Mouse (Mus musculus): ENCODE measurements around the gene Lrrc10. TPM values are rescaled to one million over a fixed set of nuclear protein-coding genes. Genes with fewer than 3 reads are reported as not detected.
"Not testable (repeated sequence)": the region's sequence is repeated elsewhere in the genome, so short reads cannot be mapped to it uniquely, and the experiment has no call there.

Lrrc10 gene
- total RNA-seq (2021) (not detected), polyA plus RNA-seq (2012; rRNA removed) (not detected in 2 replicates)
- long read RNA-seq: 0 reads

DNA sequence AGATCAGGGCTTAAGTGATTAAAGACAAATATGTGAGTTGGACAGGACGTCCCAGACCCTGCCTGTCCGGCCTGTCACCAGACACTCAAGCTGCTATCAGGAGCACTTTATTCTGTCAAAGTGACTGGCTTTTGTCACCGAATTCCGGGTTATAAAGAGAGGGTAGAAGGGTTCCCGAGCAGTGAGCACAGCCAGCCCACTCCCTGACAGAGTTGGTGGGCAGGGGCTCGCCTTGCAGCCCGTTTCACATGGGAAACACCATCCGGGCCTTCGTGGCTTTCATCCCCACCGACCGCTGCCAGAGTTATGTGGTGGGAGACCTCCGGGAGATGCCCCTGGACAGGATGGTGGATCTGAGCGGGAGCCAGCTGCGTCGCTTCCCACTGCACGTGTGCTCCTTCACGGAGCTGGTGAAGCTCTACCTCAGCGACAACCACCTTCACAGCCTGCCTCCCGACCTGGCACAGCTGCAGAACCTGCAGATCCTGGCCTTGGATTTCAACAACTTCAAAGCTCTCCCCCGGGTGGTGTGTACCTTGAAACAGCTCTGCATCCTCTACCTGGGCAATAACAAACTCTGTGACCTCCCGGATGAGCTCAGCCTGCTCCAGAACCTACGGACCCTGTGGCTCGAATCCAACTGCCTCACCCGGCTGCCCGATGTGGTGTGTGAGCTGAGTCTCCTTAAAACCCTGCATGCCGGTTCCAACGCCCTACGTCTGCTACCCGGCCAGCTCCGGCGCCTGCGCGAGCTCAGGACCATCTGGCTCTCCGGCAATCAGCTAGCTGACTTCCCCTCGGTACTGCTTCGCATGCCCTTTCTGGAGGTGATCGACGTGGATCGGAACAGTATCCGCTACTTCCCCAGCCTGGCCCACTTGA lies at the start of gene Lrrc10:
TSS of gene Lrrc10 (plus strand) at position 167 of the 882 bp plus-strand sequence.
- DNase-seq: no peak

DNA sequence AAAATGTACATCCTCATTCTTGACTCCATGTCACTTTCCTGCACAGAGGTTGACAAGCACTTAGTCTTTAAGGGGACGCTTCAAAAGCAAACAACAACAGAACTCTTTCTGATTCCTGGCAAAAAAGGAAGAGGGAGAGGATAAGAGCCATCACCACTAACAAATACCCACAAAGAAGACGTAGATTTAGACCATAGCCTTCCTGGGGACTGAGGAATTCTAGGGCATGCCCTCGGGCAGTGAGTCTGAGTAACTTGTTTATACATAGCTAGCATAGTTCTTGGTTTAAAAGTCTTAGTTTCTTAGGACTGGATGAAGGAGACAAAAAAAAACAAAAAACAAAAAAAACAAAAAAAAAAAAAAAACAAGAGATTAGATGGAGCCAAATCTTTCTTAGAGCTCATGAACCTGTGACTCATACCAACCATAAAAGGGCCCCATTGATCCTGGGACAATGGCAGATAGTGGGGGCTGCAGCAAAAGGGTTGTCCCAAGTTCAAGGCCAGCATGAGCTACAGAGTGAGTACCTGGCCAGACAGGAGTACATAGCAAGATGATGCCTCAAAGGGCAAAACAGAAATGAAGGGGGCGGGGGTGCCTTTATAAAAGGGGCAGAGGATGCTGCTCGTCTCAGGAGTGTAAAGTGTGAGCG lies 49.4 kb upstream of the Lrrc10 start:
- DNase-seq: no peak

DNA sequence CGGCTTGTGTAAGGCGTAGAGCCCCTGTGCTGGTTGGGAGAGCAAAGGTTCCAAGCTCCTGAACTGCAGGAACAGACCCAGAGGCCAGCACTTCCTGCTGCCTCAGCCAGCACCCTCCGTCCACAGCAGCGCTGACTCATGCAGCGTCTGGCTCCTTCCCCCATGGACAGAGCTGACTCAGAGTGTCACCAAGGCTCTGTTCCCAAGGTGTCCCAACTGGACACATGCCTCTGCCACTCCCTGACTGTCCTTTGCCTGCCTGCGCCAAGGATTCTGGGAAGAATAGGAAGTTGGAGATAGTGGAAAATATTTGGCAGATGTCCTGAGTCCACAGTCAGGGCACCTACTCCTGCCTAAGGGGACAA lies 48.9 kb upstream of the Lrrc10 start:
- peak; percentile 93 for DNase-seq

DNA sequence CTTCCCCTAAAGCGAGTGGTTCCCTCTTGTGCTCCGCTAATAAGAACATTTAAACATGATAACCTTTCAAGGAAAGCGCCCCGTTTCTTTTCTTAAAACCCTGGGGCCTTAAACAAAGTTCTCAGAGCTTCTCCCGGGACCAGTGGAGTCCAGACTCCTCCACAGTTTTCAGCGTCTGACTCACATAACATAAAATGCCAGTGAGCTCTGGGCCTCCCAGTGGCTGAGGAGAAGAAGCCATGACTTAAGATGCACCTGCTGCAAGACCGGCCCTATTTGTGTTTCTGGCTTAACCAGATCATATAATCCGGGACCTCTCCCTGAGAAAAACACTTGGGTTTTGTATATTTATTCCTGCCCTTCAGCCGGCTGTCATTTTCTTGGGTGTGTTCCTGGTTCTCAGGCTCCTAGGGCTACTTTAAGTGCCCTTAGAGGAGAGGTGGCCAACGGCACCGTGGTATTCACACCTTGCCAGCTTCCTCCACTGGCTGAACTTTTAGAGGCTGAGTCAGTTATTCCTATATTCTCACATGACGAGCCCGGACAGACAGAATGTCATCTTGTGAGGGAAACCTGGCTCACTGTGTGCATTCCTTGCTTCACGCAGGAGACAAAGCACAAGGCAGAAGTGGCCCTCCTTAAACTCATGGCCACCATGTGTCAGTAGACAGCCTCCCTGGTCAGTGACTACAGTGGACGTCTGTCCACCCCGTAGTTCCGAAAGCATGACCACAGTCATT lies 46.3 kb upstream of the Lrrc10 start:
- DNase-seq: no peak

DNA sequence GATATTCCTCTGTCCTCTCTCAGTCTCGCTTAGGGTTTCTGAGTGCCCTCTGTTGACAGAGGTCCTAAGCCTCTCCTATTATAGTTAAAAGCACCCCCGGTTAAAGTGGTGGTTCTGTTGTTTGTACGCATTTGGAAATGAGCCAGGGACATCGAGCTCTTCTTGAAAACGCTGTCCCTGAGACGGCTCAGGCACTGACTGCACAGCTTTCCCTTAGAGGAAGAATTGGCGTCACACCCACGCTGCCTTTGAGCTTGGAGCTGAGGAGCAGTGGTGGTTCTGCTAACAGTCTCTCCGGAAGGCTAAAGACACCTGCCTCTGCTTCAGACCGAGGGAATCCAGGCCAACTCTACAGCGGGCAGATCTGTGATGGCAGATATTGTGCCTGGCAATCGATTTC lies 44.2 kb upstream of the Lrrc10 start:
- peak; percentile 20 for DNase-seq

DNA sequence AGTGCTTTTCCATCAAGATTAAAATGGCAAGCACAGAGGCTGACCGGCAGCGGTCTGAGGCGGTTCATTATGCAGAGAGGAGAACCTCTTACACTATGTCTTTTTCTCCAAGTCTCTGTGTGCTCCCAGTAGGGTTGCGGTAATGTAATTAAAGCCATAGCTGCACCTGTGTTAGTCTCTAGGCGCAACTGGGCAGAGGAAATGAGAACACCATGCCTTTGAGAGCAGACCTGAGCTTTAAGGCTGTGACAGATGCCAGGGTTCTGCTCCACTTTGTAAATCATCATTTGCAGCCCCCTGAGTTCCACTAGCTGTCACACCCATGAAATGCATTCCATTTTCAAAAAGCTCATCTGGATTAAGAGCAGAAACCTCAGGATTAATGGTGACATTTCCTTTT lies 40.4 kb upstream of the Lrrc10 start:
- no peak for DNase-seq

DNA sequence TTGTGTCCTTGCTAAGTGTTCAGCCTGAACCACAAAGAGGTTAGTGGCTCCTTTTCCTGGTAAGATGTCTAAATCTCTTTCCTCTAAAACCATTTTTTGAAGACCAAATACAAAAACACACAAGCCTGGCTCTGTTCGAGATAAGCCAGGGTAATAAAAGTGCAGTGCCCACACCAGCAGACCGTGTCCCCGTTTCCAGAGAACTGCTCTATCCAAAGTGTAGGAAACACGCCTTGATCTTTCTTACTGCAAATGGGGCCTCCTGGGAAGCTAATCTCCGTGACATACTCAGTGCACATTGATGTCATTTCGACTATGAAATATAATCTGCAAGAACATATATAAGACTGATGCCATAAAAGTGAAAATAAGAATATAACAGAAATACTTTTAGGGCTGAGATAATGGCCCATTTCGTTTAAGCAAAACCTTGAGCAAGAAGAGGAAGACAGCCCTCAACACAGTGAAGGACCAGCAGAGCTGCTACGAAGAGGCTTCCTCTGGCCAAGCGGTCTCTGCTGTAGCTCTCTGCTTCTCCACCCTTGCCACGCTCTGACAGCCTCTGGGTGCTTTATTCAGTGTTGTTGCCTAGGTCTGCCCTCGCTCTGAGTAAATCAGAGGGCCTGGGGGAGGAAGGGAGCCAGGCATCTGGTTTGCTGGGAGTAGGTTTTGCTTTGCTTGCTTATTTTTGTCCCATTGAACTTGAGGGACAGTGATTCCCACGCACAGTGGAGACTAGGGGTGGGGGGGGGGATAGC lies 39.3 kb upstream of the Lrrc10 start:
- DNase-seq: no peak

DNA sequence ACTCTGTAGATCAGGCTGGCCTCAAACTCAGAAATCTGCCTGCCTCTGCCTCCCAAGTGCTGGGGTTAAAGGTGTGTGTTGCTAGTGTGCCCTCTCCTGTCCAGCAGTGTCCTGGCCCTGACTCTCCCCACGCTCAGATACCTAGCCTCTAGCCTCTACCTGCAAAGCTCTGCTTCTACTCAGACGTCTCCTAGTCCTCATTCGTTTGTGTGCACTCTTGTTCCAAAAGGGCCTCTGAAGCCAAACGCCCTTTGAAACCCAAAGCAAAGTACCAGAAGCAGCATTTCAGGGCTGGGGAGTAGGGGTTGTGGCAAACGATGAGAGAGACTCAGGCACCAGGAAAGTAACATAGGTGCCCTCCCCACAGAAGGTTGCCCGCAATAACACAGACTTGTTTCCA lies 35.5 kb upstream of the Lrrc10 start:
- DNase-seq: no peak

DNA sequence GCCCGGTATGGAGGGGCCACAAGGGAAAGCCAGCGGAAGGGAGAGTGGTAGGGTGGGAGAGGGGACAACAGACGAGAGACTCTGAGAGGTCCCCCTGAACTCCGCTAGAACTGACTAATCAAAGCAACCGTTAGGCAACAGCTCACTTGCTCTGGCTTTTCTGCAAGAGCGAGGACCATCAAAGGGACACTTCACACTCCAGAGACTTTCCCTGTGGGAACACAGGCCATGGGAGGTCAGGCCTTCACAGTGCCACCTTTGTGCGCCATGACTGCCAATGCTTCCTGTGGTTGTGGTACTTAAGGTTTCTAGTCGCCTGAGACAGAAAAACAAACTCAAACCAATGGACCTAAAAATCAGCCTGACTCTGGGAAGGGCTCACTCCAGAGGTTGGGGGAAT lies 34.1 kb upstream of the Lrrc10 start:
- DNase-seq: no peak

DNA sequence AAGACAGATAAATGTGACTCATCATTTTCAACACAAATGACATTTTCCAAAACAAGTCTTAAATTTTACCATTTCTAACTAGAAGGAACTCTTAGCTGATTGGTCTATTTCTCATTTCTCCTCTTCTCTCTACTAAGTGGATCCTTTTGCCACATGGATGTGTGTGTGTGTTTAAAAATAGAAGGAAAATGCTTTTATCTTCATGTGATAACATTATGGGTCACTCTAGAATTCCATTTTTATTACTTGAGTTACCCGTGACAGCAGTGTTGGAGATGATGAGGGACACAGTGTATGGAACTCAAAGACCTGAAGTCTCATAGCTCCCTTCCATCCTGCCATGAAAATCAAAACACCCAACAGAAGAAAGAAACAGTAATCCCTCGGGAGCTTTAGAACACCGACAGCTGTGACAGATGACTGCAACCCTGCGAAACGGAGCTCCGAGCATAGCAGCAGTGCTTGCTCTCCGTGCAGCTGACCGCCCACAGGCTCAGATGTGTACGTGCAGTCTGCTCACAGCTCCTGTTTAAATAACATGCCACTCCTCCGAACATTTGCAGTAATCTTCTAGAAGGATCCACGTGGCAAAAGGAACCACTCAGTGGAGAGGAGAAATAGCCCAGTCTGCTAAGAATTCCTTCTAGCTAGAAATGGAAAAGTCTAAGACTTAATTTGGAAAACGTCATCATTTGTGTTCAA lies 31.3 kb upstream of the Lrrc10 start:
- DNase-seq: peak; percentile 26

DNA sequence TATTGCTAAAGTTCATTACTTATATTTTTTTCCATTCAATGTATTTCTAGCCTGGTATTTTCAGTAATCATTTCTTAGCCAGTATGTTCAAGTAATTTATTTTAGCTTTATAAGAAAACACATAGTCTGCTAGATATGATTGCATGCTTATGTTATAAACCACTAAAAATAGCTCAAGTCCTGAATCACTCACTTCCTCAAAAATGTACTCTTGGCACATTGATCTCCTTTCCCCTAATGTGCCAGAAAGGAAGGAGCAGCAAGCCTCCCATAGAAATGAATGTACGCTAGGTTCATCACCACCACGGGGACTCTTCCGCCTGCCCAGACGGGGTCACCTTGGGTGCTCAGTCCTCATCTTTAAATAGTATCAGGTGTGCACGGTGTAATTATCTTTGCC lies 30.6 kb upstream of the Lrrc10 start:
- DNase-seq: no peak

DNA sequence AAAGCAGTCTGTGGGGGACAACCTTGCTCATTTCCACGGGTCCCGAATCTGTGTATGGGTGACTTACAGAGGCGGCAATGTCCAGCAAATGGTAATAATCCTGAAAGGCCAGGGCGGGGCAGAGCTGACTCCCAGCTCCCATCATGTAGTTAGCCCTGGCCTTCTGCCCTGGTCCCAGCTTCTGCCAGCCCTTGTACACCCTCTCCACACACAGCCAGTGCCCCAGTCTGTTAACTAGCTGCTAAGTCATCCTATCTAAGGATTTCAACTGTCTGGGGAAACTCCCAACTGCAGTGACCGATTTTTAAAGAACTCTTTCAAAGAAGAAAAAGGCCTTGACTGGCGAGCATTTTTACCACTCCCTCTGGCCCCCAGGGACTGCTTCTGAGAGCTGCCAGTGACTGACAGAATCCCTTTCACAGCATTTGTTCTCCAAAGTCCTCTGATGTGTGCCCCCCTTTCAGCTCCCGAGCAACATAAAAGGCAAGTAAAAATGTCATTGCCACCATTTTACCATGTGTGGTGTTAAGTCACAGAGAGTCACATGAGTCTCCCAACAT lies 26.8 kb upstream of the Lrrc10 start:
- no peak for DNase-seq

DNA sequence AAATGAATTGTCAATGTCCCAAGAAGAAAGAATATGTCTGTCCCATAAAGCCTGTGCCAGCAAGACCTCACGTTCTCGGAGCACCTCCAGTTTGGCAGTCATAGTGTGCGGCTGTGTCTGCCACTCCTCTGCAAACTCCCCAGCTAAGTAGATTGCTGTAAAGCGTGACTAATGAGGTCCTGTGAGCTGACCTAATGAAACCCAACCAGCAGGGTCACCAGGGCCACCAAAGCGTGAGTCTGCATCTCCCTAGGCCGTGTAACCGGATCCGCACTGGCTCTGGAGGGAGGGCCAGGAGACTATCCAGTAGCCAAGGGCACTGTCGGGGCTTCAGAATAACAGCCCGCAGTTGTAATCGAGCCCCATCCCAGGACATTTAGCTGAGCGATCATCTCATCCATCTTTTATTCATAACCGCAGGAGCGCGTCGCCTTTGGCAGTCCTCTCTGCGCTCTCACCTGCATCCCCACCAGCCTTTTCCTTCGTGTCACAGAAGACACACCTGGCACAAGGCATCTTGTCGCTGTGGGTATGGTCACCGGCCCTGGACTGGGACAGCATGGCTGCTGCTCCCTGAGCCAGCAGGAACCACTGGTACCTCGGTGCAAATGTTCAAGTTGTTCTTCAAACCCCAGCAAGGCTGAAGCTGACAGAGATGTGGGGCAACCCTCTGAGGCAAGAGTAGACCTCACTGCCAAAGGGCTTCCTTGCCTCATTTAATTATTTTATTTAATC lies 24.0 kb upstream of the Lrrc10 start:
- DNase-seq: no peak

DNA sequence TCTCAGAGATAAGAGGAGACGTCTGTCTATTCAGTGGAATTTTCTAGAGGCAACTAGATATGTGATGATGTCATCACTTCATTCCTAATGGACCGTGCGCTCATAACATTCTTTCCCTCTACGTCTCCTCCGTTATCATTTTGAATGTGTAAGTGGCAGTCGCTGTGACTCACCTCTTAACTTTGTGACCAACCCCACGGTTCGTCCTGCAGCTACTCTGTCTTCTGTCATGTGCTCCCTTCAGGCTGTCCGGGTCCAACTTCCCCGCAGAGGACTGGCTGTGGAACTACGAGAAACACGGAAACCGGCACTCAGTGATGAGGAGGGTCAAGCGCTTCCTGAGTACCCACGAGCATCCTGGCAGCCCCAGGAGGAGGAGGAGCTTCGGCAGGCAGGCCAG lies 21.4 kb upstream of the Lrrc10 start:
- DNase-seq: no peak

DNA sequence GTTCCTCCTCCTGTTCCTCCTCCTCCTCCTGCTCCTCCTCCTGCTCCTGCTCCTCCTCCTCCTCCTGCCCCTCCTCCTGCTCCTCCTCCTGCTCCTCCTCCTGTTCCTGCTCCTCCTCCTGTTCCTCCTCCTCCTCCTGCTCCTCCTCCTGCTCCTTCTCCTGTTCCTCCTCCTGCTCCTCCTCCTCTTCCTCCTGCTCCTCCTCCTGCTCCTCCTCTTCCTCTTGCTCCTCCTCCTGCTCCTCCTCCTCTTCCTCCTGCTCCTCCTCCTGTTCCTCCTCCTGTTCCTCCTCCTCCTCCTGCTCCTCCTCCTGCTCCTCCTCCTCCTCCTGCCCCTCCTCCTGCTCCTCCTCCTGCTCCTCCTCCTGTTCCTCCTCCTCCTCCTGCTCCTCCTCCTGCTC lies 19.4 kb upstream of the Lrrc10 start:
- not testable (repeated sequence) for DNase-seq

DNA sequence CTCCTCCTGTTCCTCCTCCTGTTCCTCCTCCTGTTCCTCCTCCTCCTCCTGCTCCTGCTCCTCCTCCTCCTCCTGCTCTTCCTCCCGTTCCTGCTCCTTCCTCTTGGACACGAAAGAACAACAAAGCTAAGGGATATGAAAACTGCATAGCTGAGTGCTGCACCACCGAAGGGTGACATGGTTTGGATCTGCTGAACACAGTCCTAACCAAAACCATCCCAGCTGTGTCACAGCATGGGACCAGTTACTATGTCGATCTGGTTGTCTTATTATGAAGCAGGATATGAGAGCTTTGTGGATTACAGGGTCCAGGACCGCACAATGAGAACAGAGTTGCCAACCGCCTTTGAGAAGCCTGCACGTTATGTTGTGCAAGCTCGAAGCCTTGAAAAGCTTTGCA lies 19.0 kb upstream of the Lrrc10 start:
- DNase-seq: no peak

DNA sequence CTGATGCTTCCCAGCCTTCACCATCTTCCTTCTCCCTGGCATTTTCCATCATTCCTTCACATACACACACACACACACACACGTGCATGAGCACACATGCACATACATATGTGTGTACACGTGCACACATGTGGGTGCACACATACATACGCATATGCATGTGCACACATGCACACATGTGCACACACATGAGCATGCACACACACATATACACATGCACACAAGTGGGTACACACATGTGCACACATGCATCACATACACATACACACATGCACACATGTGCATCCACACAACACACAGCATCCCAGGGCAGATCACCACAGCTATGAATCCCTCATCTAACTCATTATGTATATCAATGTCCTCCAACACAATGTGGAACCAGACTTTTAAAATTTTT lies 14.0 kb upstream of the Lrrc10 start:
- no peak for DNase-seq

DNA sequence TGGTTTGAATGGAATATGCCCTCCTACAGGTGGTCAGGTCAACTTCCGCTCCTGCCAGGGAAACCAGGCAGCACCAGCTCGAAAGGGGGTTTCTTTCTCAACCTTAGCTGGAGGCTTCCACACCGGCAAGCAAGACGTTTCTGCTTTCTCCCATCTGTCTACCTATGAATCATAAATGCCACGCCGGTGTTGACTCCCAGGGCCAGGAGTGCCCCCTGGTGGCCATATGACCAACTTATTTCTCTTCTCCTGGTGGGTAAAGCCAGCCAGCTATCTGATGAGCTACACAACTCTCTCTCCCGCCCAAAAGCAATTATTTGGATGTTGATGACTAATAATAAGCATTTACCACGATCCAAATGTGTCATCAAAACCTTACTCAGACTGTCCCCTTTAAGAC lies 11.4 kb upstream of the Lrrc10 start:
- DNase-seq: peak; percentile 88

DNA sequence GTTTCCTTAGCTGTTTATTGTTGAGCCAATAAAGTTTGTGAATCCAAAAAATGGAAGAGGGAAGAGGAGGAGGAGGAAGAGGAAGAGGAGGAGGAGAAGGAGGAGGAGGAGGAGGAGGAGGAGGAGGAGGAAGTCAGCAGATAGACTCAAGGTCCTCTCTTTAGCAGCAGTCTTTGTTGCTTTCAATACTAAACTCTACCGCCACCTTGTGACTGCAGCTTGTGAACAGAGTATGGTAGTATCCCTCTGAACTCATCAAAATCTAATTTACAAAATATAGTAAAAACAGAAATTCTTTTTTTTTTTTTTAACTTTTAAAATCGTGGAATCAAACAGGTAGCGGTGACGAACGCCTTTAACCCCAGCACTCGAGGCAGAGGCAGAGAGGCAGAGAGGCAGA lies 4.8 kb upstream of the Lrrc10 start:
- no peak for DNase-seq

DNA sequence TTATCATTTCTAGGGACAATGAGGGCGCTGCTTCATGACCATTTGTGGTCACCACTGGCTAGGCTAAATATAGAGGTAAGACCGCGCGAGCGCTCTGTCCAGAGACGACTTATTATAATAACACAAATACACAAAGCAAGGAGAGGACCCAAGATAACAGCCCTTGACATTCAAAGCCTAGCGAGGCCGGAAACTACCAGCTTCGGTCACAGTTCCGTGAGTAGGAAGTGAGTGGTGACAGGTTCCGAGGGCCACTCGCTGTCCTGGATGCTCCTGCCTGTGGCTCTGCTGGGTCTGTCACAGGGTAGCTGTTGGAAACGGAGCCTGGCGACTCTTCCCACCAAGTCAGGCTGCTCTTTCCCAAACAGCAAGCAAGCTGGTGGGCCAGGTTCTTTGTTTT lies 2.8 kb upstream of the Lrrc10 start:
- DNase-seq: no peak

Data from adrenal gland, adult 2 months (tissue).